ENCODE assay signal across 17 mouse cellular contexts in the genomic region with DNA sequence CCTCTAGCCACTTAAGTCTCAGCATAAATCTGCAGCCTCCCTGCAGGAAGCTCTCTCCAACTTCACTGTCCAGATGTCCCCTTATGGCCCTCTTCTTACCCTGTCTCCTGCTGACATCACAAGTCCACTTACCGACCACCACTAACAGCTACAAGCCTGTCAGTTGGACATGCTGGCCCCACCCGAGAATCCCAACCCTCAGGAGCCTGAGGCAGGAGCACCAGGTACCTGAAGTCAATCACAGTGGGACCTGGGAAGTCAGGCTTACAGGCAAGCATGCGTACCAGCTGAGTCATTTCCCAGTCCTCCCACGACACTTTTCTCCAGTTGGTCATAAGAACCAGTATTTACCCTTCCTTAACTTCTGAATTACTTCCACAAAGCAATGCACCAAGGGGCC. TPM values are rescaled to one million over a fixed set of nuclear protein-coding genes. Genes with fewer than 3 reads are reported as not detected.
DNase-seq lines count a peak whose midpoint lies in the region; ATAC-seq lines count a peak whose summit lies in the region.
"Had no signal": no experiment of that assay in that cellular context is flagged by ENCODE, and none has a peak within 500 bp of the region (broad histone marks: within the 10 kb centered on the region; RNA-seq: fewer than 3 reads in every experiment).

No protein-coding gene starts in this region.

- peaks cover 55% of the 10 kb centered on the region for H3K36me3 ChIP-seq in kidney, embryonic 16.5 days (ENCODE audit: insufficient read depth, low read length)
- peaks cover 53% of the 10 kb centered on the region for H3K36me3 ChIP-seq in forebrain, embryonic 13.5 days (ENCODE audit: poor library complexity, severe bottlenecking)
- H3K36me3 ChIP-seq in midbrain, embryonic 14.5 days (ENCODE audit: control insufficient read depth, insufficient read depth, low read length), result peaks cover 53% of the 10 kb centered on the region

- H3K4me1 ChIP-seq in kidney, embryonic 16.5 days (ENCODE audit: insufficient read depth, low read length), result peaks cover 17% of the 10 kb centered on the region
- peaks cover 30% of the 10 kb centered on the region for H3K4me1 ChIP-seq in forebrain, embryonic 13.5 days
- H3K4me1 ChIP-seq in midbrain, embryonic 14.5 days (ENCODE audit: control insufficient read depth, insufficient read depth, low read length), result peaks cover 18% of the 10 kb centered on the region

- 0 out of 2 replicates have a peak overlapping the region, but pooled peaks have one; percentile 39 for H3K9ac ChIP-seq in kidney, embryonic 16.5 days (replicated peaks; ENCODE audit: low read length)
- H3K9ac ChIP-seq in forebrain, embryonic 13.5 days, result peak overlapping the region; percentile 27
- H3K9ac ChIP-seq in midbrain, embryonic 14.5 days (replicated peaks; ENCODE audit: low read length), result peak overlapping the region; percentile 9; the same call in 1 of the 2 replicates

- H3K9me3 ChIP-seq in kidney, embryonic 16.5 days (ENCODE audit: low read length), result 0 out of 2 replicates have a peak, but pooled peaks cover 3% of the 10 kb centered on the region
- no peaks in the 10 kb centered on the region for H3K9me3 ChIP-seq in forebrain, embryonic 13.5 days (replicated peaks)
- no peaks in the 10 kb centered on the region for H3K9me3 ChIP-seq in midbrain, embryonic 14.5 days (ENCODE audit: control insufficient read depth, low read length)

- WGBS in kidney, embryonic 16.5 days, result 69% methylated on average over 4 of the region's 4 CpGs
- 88% methylated on average over 4 of the region's 4 CpGs for WGBS in forebrain, embryonic 13.5 days
- 90% methylated on average over 4 of the region's 4 CpGs for WGBS in midbrain, embryonic 14.5 days

- ATAC-seq in kidney, embryonic 16.5 days (ENCODE audit: low FRiP score, low TSS enrichment), result no peak
- ATAC-seq in forebrain, embryonic 13.5 days, result no peak
- no peak for ATAC-seq in midbrain, embryonic 14.5 days (ENCODE audit: low FRiP score, low TSS enrichment)
- ATAC-seq in megakaryocyte, adult 5-6 weeks (ENCODE audit: poor library complexity, severe bottlenecking), result no peak
- no peak for ATAC-seq in erythroblast, adult 5-6 weeks (replicated peaks; ENCODE audit: low FRiP score, poor library complexity, severe bottlenecking)

- H3K4me3 ChIP-seq in kidney, embryonic 16.5 days (ENCODE audit: low read length), result no peak overlapping the region
- 0 out of 2 replicates have a peak overlapping the region, but pooled peaks have one; percentile 9 for H3K4me3 ChIP-seq in forebrain, embryonic 13.5 days
- no peak overlapping the region for H3K4me3 ChIP-seq in midbrain, embryonic 14.5 days (replicated peaks; ENCODE audit: low read depth, low read length)
- H3K4me3 ChIP-seq: erythroblast, embryonic 14.5 days had no signal

- no peak overlapping the region for H3K27ac ChIP-seq in kidney, embryonic 16.5 days (ENCODE audit: low read length)
- no peak overlapping the region for H3K27ac ChIP-seq in forebrain, embryonic 13.5 days
- no peak overlapping the region for H3K27ac ChIP-seq in midbrain, embryonic 14.5 days (replicated peaks; ENCODE audit: low read depth, low read length)
- H3K27ac ChIP-seq: macrophage had no signal

- DNase-seq in kidney, postnatal 14 days, result no peak
- peak; percentile 24 for DNase-seq in NIH3T3 (ENCODE audit: low read depth)
- DNase-seq in midbrain, embryonic 14.5 days, result no peak
- DNase-seq in right cerebral cortex, adult 2 months (ENCODE audit: low spot score in 2 of 2), result no peak
- DNase-seq: gastrocnemius, postnatal 36 days; heart, postnatal 14 days; thymus, postnatal 25 days had no signal

- H3K27me3 ChIP-seq in kidney, embryonic 16.5 days (ENCODE audit: insufficient read depth, low read length), result no peaks in the 10 kb centered on the region
- H3K27me3 ChIP-seq in forebrain, embryonic 13.5 days, result no peaks in the 10 kb centered on the region
- H3K27me3 ChIP-seq in midbrain, embryonic 14.5 days (ENCODE audit: control insufficient read depth, insufficient read depth, low read length), result no peaks in the 10 kb centered on the region

- peak overlapping the region; percentile 20 for H3K4me2 ChIP-seq in kidney, embryonic 16.5 days (replicated peaks; ENCODE audit: low read depth, low read length)
- H3K4me2 ChIP-seq in forebrain, embryonic 13.5 days, result peak overlapping the region; percentile 37
- H3K4me2 ChIP-seq in midbrain, embryonic 14.5 days (ENCODE audit: low read length), result peak overlapping the region; percentile 79; the same call in 1 of the 2 replicates

RNA-seq across cellular contexts. Expression of a gene that starts 1.9 kb away (rescaled TPM):
- 4.1 TPM in 2 replicates for polyA plus RNA-seq in kidney, embryonic 16.5 days (2015; fragmentation: Nextera tagmentation; extraction: Ambion mirVana)
- 4.2 and 4.4 TPM in 2 replicates for polyA plus RNA-seq in forebrain, embryonic 13.5 days (2015; fragmentation: Nextera tagmentation; extraction: Ambion mirVana)
- 3.6 and 4.0 TPM in 2 replicates for polyA plus RNA-seq in midbrain, embryonic 14.5 days (2014; fragmentation: Nextera tagmentation; extraction: Ambion mirVana)
- 4.0 and 8.5 TPM in 2 replicates for total RNA-seq in megakaryocyte, adult 5-6 weeks (2015)
- 0.51 and 0.73 TPM in 2 replicates for total RNA-seq in megakaryocyte, adult 5-6 weeks (2017)
- 0.63 and 2.3 TPM in 2 replicates for total RNA-seq in erythroblast, adult 5-6 weeks (2015; ENCODE audit: low replicate concordance)
- 0.34 and 0.84 TPM in 2 replicates for total RNA-seq in erythroblast, adult 5-6 weeks (2017; ENCODE audit: low replicate concordance)

RNA-seq across cellular contexts. Expression of a gene that starts 2.3 kb away (rescaled TPM):
- 305 and 323 TPM in 2 replicates for polyA plus RNA-seq in kidney, embryonic 16.5 days (2015; fragmentation: Nextera tagmentation; extraction: Ambion mirVana)
- 269 and 280 TPM in 2 replicates for polyA plus RNA-seq in forebrain, embryonic 13.5 days (2015; fragmentation: Nextera tagmentation; extraction: Ambion mirVana)
- polyA plus RNA-seq in midbrain, embryonic 14.5 days (2014; fragmentation: Nextera tagmentation; extraction: Ambion mirVana), result 222 and 233 TPM in 2 replicates
- 110 and 125 TPM in 2 replicates for total RNA-seq in megakaryocyte, adult 5-6 weeks (2015)
- total RNA-seq in megakaryocyte, adult 5-6 weeks (2017), result 51.9 and 68.6 TPM in 2 replicates
- total RNA-seq in erythroblast, adult 5-6 weeks (2015; ENCODE audit: low replicate concordance), result 30.3 and 43.2 TPM in 2 replicates
- 12.7 and 19.5 TPM in 2 replicates for total RNA-seq in erythroblast, adult 5-6 weeks (2017; ENCODE audit: low replicate concordance)

RNA-seq across cellular contexts. Expression of a gene that starts 12.8 kb away (rescaled TPM):
- polyA plus RNA-seq in kidney, embryonic 16.5 days (2015; fragmentation: Nextera tagmentation; extraction: Ambion mirVana), result 18.5 and 22.3 TPM in 2 replicates
- polyA plus RNA-seq in forebrain, embryonic 13.5 days (2015; fragmentation: Nextera tagmentation; extraction: Ambion mirVana), result 4.3 and 6.2 TPM in 2 replicates
- 6.8 and 8.1 TPM in 2 replicates for polyA plus RNA-seq in midbrain, embryonic 14.5 days (2014; fragmentation: Nextera tagmentation; extraction: Ambion mirVana)
- not detected in 2 replicates for total RNA-seq in megakaryocyte, adult 5-6 weeks (2015)
- not detected in 2 replicates for total RNA-seq in megakaryocyte, adult 5-6 weeks (2017)
- not detected in 2 replicates for total RNA-seq in erythroblast, adult 5-6 weeks (2015; ENCODE audit: low replicate concordance)
- not detected in 2 replicates for total RNA-seq in erythroblast, adult 5-6 weeks (2017; ENCODE audit: low replicate concordance)
- total RNA-seq: heart, postnatal 14 days had no signal
- polyA plus RNA-seq: erythroblast, embryonic 14.5 days; macrophage; small intestine, adult 2 months had no signal

RNA-seq across cellular contexts. Expression of a gene that starts 12.8 kb away (rescaled TPM):
- not detected in 2 replicates for polyA plus RNA-seq in kidney, embryonic 16.5 days (2015; fragmentation: Nextera tagmentation; extraction: Ambion mirVana)
- polyA plus RNA-seq in forebrain, embryonic 13.5 days (2015; fragmentation: Nextera tagmentation; extraction: Ambion mirVana), result not detected in 2 replicates
- polyA plus RNA-seq in midbrain, embryonic 14.5 days (2014; fragmentation: Nextera tagmentation; extraction: Ambion mirVana), result not detected in 2 replicates
- total RNA-seq in megakaryocyte, adult 5-6 weeks (2015), result not detected in 2 replicates
- total RNA-seq in megakaryocyte, adult 5-6 weeks (2017), result not detected in 2 replicates
- total RNA-seq in erythroblast, adult 5-6 weeks (2015; ENCODE audit: low replicate concordance), result not detected in 2 replicates
- not detected in 2 replicates for total RNA-seq in erythroblast, adult 5-6 weeks (2017; ENCODE audit: low replicate concordance)
- total RNA-seq: adrenal gland, adult 18-20 months; gastrocnemius, postnatal 36 days; heart, postnatal 14 days; left cerebral cortex, postnatal 25 days had no signal
- polyA plus RNA-seq: erythroblast, embryonic 14.5 days; large intestine, adult 2 months; macrophage had no signal

RNA-seq across cellular contexts. Expression of a gene that starts 15.0 kb away (rescaled TPM):
- polyA plus RNA-seq in kidney, embryonic 16.5 days (2015; fragmentation: Nextera tagmentation; extraction: Ambion mirVana), result 65.7 and 67.9 TPM in 2 replicates
- 77.4 and 80.0 TPM in 2 replicates for polyA plus RNA-seq in forebrain, embryonic 13.5 days (2015; fragmentation: Nextera tagmentation; extraction: Ambion mirVana)
- polyA plus RNA-seq in midbrain, embryonic 14.5 days (2014; fragmentation: Nextera tagmentation; extraction: Ambion mirVana), result 87.7 and 99.6 TPM in 2 replicates
- 65.7 and 73.7 TPM in 2 replicates for total RNA-seq in megakaryocyte, adult 5-6 weeks (2015)
- 26.8 and 30.4 TPM in 2 replicates for total RNA-seq in megakaryocyte, adult 5-6 weeks (2017)
- 11.1 and 18.0 TPM in 2 replicates for total RNA-seq in erythroblast, adult 5-6 weeks (2015; ENCODE audit: low replicate concordance)
- 4.0 and 7.8 TPM in 2 replicates for total RNA-seq in erythroblast, adult 5-6 weeks (2017; ENCODE audit: low replicate concordance)

Comparison
In these comparisons a context has a peak if more than half of its experiments do, and no peak if none do; other contexts are left out.
1. H3K4me2 ChIP-seq: peak in every context shown above with its lines; median percentile 79 in midbrain, embryonic 14.5 days; 37 in forebrain, embryonic 13.5 days; 20 in kidney, embryonic 16.5 days.